Mouse (Mus musculus) olfactory bulb, adult 2 months (tissue): Measurements from ENCODE around the gene Lsamp. TPM values are rescaled to one million over a fixed set of nuclear protein-coding genes. Genes with fewer than 3 reads are reported as not detected.

Experiments used
- H3K27ac ChIP-seq: fragments of 200-500 bp; 2 replicates; pipeline ENCODE4 v1.5.1; 2012; ENCODE audit warnings: low read depth, low read length; ENCODE audit not compliant: insufficient read depth
- H3K4me1 ChIP-seq: fragments of 200-500 bp; 2 replicates; pipeline ENCODE4 v1.6.1; 2012; ENCODE audit warnings: low read length; ENCODE audit not compliant: control insufficient read depth, insufficient read depth
- H3K4me3 ChIP-seq: fragments of 200-500 bp; 2 replicates; pipeline ENCODE4 v1.5.1; 2012; ENCODE audit warnings: mild to moderate bottlenecking, low read depth, low read length, moderate library complexity; ENCODE audit not compliant: insufficient read depth
- CTCF ChIP-seq: fragments of 200-500 bp; IDR thresholded peaks from 2 replicates; pipeline ENCODE4 v1.5.1; 2012; ENCODE audit warnings: low read depth, mild to moderate bottlenecking, low read length, moderate library complexity; ENCODE audit not compliant: insufficient read depth
- POLR2A ChIP-seq: fragments of 200-500 bp; IDR thresholded peaks from 2 replicates; pipeline ENCODE4 v1.6.1; 2012; ENCODE audit warnings: mild to moderate bottlenecking, low read depth, low read length, moderate library complexity; ENCODE audit not compliant: insufficient read depth
- WGBS: fragments of 180-500 bp; shearing (Covaris S2); methylation state at CpG from one replicate; pipeline ENCODE4 v1.1.7; 2018; 5-methylcytosine and 5-hydroxymethylcytosine counted together
- polyA plus RNA-seq: library from polyadenylated mRNA; stranded (reverse); fragments of >200 nt; gene quantifications from 2 replicates; pipeline ENCODE4 v1.2.4, GENCODE M21; 2012; ENCODE audit warnings: low replicate concordance; ENCODE audit not compliant: missing spikeins, insufficient read depth, insufficient read length

Gene Lsamp
- polyA plus RNA-seq, 1 experiment = 34.4 TPM

GRCm38 (mm10) chr16:42016791-42017643, 2032.9 kb downstream of the Lsamp start:
- Histone ChIP-seq H3K27ac (no peak overlapping the region), H3K4me3 (no peak overlapping the region), H3K4me1 (no peaks in the 10 kb centered on the region)
- 85% methylated on average over 9 of the region's 9 CpGs for WGBS
- no peak for TF ChIP-seq POLR2A
- no peak for TF ChIP-seq CTCF

- TF ChIP-seq CTCF (no peak), POLR2A (no peak)
- WGBS = 59% methylated on average over 1 of the region's 1 CpGs
- H3K27ac ChIP-seq = no peak overlapping the region
Measured at GRCm38 (mm10) chr16:42022566-42022965, 2038.4 kb downstream of the Lsamp start.

GRCm38 (mm10) chr16:42032030-42032429, 2047.9 kb downstream of the Lsamp start:
- TF ChIP-seq CTCF (no peak), POLR2A (no peak)
- WGBS = 49% methylated on average over 2 of the region's 2 CpGs
- no peak overlapping the region for H3K4me3 ChIP-seq
- H3K4me1 ChIP-seq = no peaks in the 10 kb centered on the region
- no peak overlapping the region for H3K27ac ChIP-seq

More at GRCm38 (mm10) chr16:42022566-42022965, 2038.4 kb downstream of the Lsamp start:
- Histone ChIP-seq H3K4me3 (no peak overlapping the region), H3K4me1 (no peaks in the 10 kb centered on the region)

- Histone ChIP-seq H3K27ac (no peak overlapping the region), H3K4me1 (no peaks in the 10 kb centered on the region), H3K4me3 (no peak overlapping the region)
- 97% methylated on average over 2 of the region's 2 CpGs for WGBS
- no peak for TF ChIP-seq CTCF
- TF ChIP-seq POLR2A = no peak
Measured at GRCm38 (mm10) chr16:42033449-42033848, 2049.3 kb downstream of the Lsamp start.

DNA sequence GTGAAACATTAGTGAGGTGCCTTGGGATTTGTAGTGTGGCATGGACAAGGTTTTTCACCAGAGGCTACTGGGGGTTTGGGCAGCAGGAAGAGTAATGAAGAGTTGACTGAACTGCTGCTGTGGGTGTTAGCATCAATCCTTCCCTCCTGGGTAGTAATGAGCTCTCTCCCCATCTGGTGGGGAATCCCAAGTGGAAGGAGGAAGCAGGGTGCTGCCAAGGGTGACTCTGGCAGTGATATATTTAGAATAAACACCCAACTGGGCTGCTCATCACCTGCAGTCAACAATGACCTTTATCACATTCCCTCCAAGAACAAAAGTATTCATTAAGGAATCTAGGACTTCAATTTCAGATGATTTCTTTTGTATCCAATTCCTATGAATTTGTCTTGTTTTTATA, 2064.0 kb downstream of the Lsamp start:
- Histone ChIP-seq H3K27ac (no peak overlapping the region), H3K4me3 (no peak overlapping the region), H3K4me1 (no peaks in the 10 kb centered on the region)
- TF ChIP-seq CTCF (no peak), POLR2A (no peak)

DNA sequence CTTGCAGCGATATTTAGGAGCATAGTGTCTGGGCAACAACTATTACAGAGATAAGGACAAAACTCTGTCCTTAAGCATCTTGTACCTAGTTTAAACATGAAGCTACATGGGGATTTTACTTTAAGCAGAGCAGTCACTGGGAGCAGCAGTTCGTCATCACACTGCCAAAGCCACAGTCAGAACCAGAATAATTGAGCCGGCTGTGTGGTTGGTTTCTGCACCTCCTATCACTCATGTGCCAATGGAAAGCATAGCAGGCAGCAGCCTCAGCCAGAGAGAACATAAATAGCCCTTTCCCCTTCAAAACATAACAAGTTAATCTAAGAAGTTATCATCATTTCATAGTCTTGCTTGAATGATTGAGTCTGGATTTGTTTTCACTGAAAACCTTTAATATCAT, 2075.8 kb downstream of the Lsamp start:
- Histone ChIP-seq H3K4me3 (no peak overlapping the region), H3K27ac (no peak overlapping the region), H3K4me1 (no peaks in the 10 kb centered on the region)
- WGBS = 59% methylated on average over 3 of the region's 3 CpGs
- TF ChIP-seq POLR2A (no peak), CTCF (no peak)

DNA sequence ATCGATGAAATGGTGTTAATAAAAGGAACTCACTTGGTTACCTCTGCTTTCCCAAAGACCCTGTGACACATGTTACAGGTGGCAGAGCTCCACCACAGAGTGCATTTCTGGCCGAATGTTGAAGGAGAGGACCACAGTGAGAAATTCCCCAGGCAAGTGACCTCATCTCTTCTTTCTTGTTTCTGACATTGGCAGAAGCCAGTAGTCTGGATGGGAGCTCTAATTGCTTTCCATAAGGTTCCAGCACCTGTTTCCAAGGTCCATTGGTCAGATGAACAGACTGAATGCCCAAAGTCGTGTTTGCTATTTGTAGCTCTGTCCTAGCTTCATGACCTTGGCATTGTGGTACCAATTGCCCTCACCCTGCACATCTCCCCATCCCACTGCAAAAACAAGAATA, 2090.2 kb downstream of the Lsamp start:
- TF ChIP-seq CTCF (no peak), POLR2A (no peak)
- Histone ChIP-seq H3K4me1 (no peaks in the 10 kb centered on the region), H3K4me3 (no peak overlapping the region), H3K27ac (no peak overlapping the region)
- WGBS = 85% methylated on average over 3 of the region's 3 CpGs

- Histone ChIP-seq H3K4me1 (no peaks in the 10 kb centered on the region), H3K4me3 (no peak overlapping the region), H3K27ac (no peak overlapping the region)
- TF ChIP-seq POLR2A (no peak), CTCF (no peak)
- WGBS = 80% methylated on average over 4 of the region's 4 CpGs
Measured at GRCm38 (mm10) chr16:42079573-42079972, 2095.4 kb downstream of the Lsamp start.

- WGBS = 53% methylated on average over 2 of the region's 2 CpGs
- Histone ChIP-seq H3K27ac (no peak overlapping the region), H3K4me3 (no peak overlapping the region), H3K4me1 (no peaks in the 10 kb centered on the region)
- TF ChIP-seq CTCF (no peak), POLR2A (no peak)
Measured at GRCm38 (mm10) chr16:42081611-42082010, 2097.4 kb downstream of the Lsamp start.
